Mouse (Mus musculus): ENCODE results near the gene Cwc22. TPM values are rescaled to one million over a fixed set of nuclear protein-coding genes. Genes with fewer than 3 reads are reported as not detected.

Cwc22 gene
- total RNA-seq, 1 experiment from 2014 or later = 121 TPM

- no peak for ATAC-seq (replicated peaks in 1 of 2; ENCODE audit: insufficient read depth in 1 of 2, low FRiP score in 2 of 2, low TSS enrichment in 1 of 2, low read depth in 1 of 2, poor library complexity in 2 of 2, severe bottlenecking in 2 of 2)
Measured at GRCm38 (mm10) chr2:77892573-77892972, 53.6 kb downstream of the Cwc22 start.

- no peak for ATAC-seq (replicated peaks in 1 of 2; ENCODE audit: insufficient read depth in 1 of 2, low FRiP score in 2 of 2, low TSS enrichment in 1 of 2, low read depth in 1 of 2, poor library complexity in 2 of 2, severe bottlenecking in 2 of 2)
Measured at GRCm38 (mm10) chr2:77890836-77891438, 55.2 kb downstream of the Cwc22 start.

GRCm38 (mm10) chr2:77889949-77890348, 56.2 kb downstream of the Cwc22 start:
- ATAC-seq (replicated peaks in 1 of 2; ENCODE audit: insufficient read depth in 1 of 2, low FRiP score in 2 of 2, low TSS enrichment in 1 of 2, low read depth in 1 of 2, poor library complexity in 2 of 2, severe bottlenecking in 2 of 2) = no peak

GRCm38 (mm10) chr2:77889401-77889800, 56.8 kb downstream of the Cwc22 start:
- no peak for ATAC-seq (replicated peaks in 1 of 2; ENCODE audit: insufficient read depth in 1 of 2, low FRiP score in 2 of 2, low TSS enrichment in 1 of 2, low read depth in 1 of 2, poor library complexity in 2 of 2, severe bottlenecking in 2 of 2)

- ATAC-seq (replicated peaks in 1 of 2; ENCODE audit: insufficient read depth in 1 of 2, low FRiP score in 2 of 2, low TSS enrichment in 1 of 2, low read depth in 1 of 2, poor library complexity in 2 of 2, severe bottlenecking in 2 of 2) = no peak
Measured at GRCm38 (mm10) chr2:77888826-77889225, 57.3 kb downstream of the Cwc22 start.

GRCm38 (mm10) chr2:77888056-77888455, 58.1 kb downstream of the Cwc22 start:
- no peak for ATAC-seq (replicated peaks in 1 of 2; ENCODE audit: insufficient read depth in 1 of 2, low FRiP score in 2 of 2, low TSS enrichment in 1 of 2, low read depth in 1 of 2, poor library complexity in 2 of 2, severe bottlenecking in 2 of 2)

- no peak for ATAC-seq (replicated peaks in 1 of 2; ENCODE audit: insufficient read depth in 1 of 2, low FRiP score in 2 of 2, low TSS enrichment in 1 of 2, low read depth in 1 of 2, poor library complexity in 2 of 2, severe bottlenecking in 2 of 2)
Measured at GRCm38 (mm10) chr2:77887166-77887565, 59.0 kb downstream of the Cwc22 start.

GRCm38 (mm10) chr2:77885491-77886130, 60.6 kb downstream of the Cwc22 start:
- no peak for ATAC-seq (replicated peaks in 1 of 2; ENCODE audit: insufficient read depth in 1 of 2, low FRiP score in 2 of 2, low TSS enrichment in 1 of 2, low read depth in 1 of 2, poor library complexity in 2 of 2, severe bottlenecking in 2 of 2)

GRCm38 (mm10) chr2:77885036-77885435, 61.1 kb downstream of the Cwc22 start:
- ATAC-seq (replicated peaks in 1 of 2; ENCODE audit: insufficient read depth in 1 of 2, low FRiP score in 2 of 2, low TSS enrichment in 1 of 2, low read depth in 1 of 2, poor library complexity in 2 of 2, severe bottlenecking in 2 of 2) = no peak

- no peak for ATAC-seq (replicated peaks in 1 of 2; ENCODE audit: insufficient read depth in 1 of 2, low FRiP score in 2 of 2, low TSS enrichment in 1 of 2, low read depth in 1 of 2, poor library complexity in 2 of 2, severe bottlenecking in 2 of 2)
Measured at GRCm38 (mm10) chr2:77884491-77884890, 61.7 kb downstream of the Cwc22 start.

- no peak for ATAC-seq (replicated peaks in 1 of 2; ENCODE audit: insufficient read depth in 1 of 2, low FRiP score in 2 of 2, low TSS enrichment in 1 of 2, low read depth in 1 of 2, poor library complexity in 2 of 2, severe bottlenecking in 2 of 2)
Measured at GRCm38 (mm10) chr2:77882961-77883360, 63.2 kb downstream of the Cwc22 start.

GRCm38 (mm10) chr2:77881301-77882199, 64.6 kb downstream of the Cwc22 start:
- no peak for ATAC-seq (replicated peaks in 1 of 2; ENCODE audit: insufficient read depth in 1 of 2, low FRiP score in 2 of 2, low TSS enrichment in 1 of 2, low read depth in 1 of 2, poor library complexity in 2 of 2, severe bottlenecking in 2 of 2)

- no peak for ATAC-seq (replicated peaks in 1 of 2; ENCODE audit: insufficient read depth in 1 of 2, low FRiP score in 2 of 2, low TSS enrichment in 1 of 2, low read depth in 1 of 2, poor library complexity in 2 of 2, severe bottlenecking in 2 of 2)
Measured at GRCm38 (mm10) chr2:77880351-77880750, 65.8 kb downstream of the Cwc22 start.

GRCm38 (mm10) chr2:77879736-77880135, 66.4 kb downstream of the Cwc22 start:
- no peak for ATAC-seq (replicated peaks in 1 of 2; ENCODE audit: insufficient read depth in 1 of 2, low FRiP score in 2 of 2, low TSS enrichment in 1 of 2, low read depth in 1 of 2, poor library complexity in 2 of 2, severe bottlenecking in 2 of 2)

GRCm38 (mm10) chr2:77877156-77877855, 68.9 kb downstream of the Cwc22 start:
- no peak for ATAC-seq (replicated peaks in 1 of 2; ENCODE audit: insufficient read depth in 1 of 2, low FRiP score in 2 of 2, low TSS enrichment in 1 of 2, low read depth in 1 of 2, poor library complexity in 2 of 2, severe bottlenecking in 2 of 2)

GRCm38 (mm10) chr2:77876331-77876730, 69.8 kb downstream of the Cwc22 start:
- ATAC-seq (replicated peaks in 1 of 2; ENCODE audit: insufficient read depth in 1 of 2, low FRiP score in 2 of 2, low TSS enrichment in 1 of 2, low read depth in 1 of 2, poor library complexity in 2 of 2, severe bottlenecking in 2 of 2) = no peak

- no peak for ATAC-seq (replicated peaks in 1 of 2; ENCODE audit: insufficient read depth in 1 of 2, low FRiP score in 2 of 2, low TSS enrichment in 1 of 2, low read depth in 1 of 2, poor library complexity in 2 of 2, severe bottlenecking in 2 of 2)
Measured at GRCm38 (mm10) chr2:77875516-77875915, 70.7 kb downstream of the Cwc22 start.

GRCm38 (mm10) chr2:77874678-77875077, 71.5 kb downstream of the Cwc22 start:
- no peak for ATAC-seq (replicated peaks in 1 of 2; ENCODE audit: insufficient read depth in 1 of 2, low FRiP score in 2 of 2, low TSS enrichment in 1 of 2, low read depth in 1 of 2, poor library complexity in 2 of 2, severe bottlenecking in 2 of 2)

Measured in hematopoietic stem cell, adult 5-6 weeks (primary cell).